Mouse (Mus musculus) retina, adult 2 months (tissue): Measurements from ENCODE around the gene Pick1.
"Not testable (repeated sequence)": the region's sequence is repeated elsewhere in the genome, so short reads cannot be mapped to it uniquely, and the experiment has no call there.

Experiments used
- DNase-seq: peaks from one replicate; pipeline ENCODE4 v3.0.0-alpha.2; 2012; ENCODE audit warnings: low read depth, low spot score

Pick1 gene

DNA sequence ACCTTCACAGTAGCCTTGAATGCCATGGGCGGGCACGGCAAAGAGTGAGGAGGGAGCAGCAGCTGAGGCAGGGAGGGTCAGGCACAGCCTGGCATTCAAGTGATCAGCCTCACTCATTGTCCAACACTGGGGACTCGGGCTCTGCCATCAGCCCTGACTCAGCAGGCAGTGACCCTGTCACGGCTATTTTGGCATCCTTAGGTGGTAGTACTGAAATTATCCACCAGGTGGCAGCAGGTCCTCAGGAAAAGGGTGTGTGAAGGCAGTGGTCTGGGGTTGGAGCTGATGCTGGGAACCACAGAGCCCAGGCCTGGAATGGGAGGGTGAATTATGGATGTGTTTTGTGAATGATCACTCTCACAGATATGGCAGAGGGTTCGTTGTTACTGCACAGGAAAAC, 4.3 kb upstream of the Pick1 start:
- DNase-seq, result peak; percentile 69

DNA sequence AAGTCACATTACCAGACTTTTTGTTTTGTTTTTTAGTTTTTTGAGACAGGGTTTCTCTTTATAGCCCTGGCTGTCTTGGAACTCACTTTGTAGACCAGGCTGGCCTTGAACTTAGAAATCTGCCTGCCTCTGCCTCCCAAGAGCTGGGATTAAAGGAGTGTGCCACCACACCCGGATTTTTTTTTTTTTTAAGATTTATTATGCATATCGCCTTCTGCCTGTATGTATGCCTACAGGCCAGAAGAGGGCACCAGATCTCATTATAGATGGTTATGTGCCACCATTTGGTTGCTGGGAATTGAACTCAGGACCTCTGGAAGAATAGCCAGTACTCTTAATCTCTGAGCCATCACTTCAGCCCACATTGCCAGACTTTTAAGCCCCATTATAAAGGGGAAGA, 3.2 kb upstream of the Pick1 start:
- not testable (repeated sequence) for DNase-seq

DNA sequence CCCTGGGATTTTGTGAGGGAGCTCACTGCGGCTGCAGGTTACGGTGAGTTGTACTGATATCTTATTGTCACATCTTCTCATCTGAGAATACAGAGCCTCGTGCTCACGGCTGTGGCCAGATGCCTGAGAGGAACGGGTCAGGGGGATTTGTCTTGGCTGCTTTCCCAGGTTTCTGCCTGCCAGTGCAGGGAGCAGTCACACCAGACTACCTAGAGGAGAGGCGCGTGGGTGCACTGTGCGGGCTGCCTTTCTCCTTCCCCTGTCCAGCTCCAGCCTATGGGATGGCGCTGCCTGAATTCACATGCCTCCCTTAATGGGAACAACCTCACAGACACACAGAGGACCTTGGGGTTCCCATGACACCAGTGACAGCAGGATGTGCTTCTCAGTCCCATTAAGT, 6.3 kb downstream of the Pick1 start:
- DNase-seq, result no peak

DNA sequence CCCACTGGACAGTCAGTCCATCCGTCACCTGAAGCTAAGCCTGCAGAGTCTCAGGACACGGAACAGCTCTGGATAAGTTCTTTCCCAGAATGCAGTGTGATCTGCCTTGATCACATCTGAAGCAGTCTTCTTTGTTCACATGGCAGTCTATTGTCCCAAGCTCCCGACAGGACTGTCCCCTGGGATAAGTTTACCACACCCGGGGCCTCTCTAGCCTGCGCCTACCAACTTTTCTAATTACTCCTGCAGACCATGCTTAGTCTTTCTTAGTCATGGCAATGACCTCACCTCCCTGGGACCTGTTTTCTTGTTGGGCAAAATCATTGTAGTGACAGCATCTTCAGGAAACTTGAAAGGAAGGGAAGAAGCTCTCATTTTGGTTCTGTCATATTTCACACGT, 9.1 kb downstream of the Pick1 start:
- DNase-seq, result no peak

DNA sequence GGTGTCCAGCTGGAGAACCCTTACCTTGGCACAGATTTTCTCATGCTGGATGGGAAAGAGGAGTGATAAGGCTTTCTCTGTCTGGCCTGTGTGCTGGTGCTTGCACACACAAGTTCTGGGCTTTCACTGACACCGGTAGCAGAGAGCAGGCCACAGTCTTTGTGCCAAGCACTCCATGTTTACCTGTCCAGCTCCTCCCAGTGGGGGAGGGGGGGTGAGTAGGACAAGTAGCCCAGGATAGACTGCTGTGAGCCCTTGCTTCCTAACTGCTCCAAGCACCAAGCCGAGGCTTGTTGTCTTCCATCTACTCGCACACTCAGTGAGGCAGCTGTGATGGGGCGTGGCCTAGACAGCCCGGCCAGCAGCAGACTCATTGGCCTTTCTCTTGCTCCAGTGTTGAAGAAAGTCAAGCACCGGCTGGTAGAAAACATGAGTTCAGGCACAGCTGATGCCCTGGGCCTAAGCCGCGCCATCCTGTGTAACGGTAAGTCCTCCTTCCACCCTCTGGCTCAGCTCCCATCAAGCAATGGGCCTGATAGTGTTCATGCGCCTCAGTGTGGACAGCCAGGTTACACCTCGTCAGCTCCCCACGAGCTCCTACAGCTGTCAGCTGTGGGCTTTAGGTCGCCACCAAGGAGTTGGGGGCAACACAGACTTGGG, 13.7 kb downstream of the Pick1 start:
- DNase-seq, result no peak

DNA sequence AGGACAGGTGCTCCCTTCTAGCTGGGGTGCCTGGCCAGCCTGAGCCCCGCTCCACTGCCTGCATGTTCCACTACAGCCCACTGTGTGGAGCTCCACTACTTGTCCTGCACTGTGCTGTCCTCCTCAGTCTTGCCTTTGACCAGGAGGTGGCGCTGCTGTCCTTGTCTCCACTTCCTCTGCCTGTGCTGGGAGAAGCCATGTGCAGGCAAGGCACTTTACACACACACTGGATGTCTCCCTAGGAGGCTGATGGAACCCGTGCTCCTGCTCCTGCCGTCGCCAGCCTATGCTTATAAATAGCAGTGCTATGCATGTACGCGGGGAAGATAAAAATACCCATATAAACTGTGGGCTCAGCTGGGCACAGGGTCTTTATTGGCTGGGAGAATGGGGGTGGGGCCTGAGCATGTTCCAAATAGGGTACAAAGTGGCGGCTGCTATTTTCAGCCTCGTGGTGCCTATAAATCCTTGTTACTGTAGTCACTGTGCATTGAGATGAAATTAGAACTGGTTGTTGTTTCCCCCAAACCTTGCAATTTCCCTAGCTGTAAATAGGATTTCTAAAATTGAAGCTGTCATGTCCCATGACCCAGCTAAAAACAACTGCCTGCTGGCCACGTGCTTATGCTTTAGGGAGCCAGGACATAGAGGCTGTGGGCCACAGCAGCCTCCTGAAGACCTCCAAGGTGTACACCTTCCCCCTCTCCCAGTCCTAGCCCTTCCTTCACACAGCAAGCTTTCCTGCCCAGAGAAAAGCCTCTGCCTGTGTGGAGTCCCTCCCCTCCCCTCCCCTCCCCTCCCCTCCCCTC, 14.5 kb downstream of the Pick1 start:
- DNase-seq, result peak; percentile 80

DNA sequence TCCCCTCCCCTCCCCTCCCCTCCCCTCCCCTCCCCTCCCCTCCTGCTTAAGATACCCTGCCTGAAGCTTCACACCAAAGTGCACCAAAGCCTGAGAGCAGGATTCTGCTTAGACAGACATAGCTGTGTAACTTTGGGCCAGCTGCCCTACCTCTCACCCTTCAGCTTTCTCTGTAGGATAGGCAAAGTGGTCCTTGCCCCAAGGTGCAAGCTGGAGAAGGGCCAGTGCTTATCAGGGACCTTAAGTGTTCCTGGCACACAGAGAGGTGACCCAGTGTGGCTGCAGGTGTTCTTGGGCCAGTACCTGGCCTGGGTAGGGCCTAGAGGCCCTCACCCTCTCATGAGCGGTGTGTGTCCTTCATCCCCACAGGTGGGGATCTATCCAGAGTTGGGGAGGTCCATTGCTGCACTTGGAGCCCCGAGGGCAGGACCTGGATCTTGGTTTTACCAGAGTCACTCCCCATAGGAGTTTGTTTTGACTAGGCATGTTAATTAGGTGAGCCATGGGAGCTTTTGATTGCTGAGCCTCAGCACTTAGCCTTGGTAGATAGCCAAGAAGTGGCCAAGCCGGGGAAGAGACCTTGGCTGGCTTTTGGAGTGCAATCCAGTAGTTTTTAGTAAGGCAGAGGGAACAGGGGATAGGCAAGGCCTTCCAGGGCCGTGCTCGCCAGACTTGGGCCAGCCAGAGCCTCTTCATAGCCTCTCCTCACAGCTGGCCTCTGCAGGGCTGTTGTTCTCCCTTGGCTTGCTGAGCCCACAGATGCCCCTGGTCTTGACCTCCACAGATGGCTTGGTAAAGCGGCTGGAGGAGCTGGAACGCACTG, 15.3 kb downstream of the Pick1 start:
- no peak for DNase-seq

DNA sequence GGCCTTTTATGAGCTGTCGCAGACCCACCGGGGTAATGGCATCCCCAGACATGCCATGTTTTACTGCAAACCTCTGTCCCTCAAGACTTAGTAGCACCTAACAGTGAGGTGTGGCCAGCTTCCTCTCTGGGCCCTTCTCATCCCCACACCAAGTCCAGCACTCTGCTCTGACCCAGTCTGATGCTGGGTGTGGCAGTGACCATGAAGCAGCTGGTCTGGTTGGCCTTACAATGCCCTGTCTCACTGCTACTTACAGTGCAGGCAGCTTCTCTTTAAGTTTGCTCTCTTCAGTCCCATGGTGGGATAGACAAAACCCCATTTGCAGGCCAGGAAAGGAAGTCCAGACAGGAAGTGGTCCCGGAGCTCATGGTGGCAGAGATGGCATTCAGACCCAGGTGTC, 16.3 kb downstream of the Pick1 start:
- DNase-seq, result no peak

DNA sequence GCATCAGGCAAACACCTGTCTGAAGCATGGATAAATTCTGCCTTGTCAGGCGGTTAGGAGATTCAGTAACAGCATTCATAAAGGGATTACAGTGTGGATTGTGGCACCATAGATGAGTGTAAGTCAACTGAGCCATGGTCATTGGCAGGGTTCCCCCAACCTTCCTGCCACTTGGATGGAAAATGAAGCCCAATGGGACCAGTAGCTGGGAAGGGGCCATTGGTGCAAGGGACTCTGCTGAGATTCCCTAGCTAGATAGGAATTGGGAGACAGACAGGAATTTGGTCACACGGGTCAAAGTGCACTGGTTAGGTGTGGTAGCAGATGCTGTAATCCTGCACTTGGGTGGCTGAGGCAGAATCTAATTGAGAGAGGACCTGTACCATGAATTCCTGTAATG, 21.3 kb downstream of the Pick1 start:
- DNase-seq, result no peak

DNA sequence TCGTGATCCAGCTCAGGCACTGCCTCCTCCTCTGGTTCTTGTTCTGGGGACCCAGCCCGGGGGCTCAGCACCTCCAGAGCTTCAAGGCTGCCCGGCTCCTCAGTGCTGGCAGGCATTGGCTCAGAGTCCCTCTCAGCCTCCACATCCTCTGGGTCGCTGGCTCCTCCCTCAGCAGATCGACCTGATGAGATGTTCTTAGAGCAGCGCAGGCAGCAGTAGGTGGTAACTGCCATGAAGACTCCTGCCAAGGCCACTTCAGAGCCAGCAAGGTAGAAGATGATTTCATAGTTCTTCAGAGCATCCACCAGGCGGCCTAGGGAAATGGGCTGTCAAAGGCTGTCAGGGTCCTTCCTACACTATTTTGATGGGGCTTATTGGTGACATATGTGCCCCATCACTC, 22.2 kb downstream of the Pick1 start:
- no peak for DNase-seq

DNA sequence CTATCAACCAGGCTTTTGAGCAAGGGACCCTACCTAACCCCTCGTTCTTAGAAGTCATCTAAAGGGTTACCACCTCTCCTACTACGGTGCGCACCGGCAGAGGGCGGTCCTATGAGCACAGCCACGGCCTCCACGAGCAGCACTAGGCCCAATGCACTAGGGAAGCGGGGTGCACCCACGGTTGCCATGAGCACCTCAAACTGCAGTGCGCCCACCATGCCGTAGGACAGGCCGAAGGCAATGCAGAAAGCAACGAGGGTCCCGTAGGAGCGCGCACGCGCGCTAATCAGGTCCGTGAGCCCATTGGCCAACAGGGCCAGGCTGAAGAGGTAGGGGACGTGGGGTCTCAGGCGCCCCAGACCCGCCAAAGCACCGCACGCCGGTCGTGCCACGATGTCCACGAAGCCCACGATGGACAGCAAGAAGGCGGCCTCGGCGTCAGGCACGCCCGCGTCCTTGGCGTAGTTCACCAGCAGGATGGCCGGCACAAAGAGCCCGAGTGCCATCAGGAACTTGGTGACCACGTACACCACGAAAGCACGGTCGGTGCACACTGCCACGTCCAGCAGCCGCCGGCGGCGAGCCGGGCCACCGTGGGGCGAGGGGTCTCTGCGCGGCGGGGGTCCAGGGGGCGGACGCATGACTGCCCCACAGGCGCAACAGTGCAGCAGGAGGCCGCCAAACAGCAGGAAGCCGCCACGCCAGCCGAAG, 23.0 kb downstream of the Pick1 start:
- no peak for DNase-seq

DNA sequence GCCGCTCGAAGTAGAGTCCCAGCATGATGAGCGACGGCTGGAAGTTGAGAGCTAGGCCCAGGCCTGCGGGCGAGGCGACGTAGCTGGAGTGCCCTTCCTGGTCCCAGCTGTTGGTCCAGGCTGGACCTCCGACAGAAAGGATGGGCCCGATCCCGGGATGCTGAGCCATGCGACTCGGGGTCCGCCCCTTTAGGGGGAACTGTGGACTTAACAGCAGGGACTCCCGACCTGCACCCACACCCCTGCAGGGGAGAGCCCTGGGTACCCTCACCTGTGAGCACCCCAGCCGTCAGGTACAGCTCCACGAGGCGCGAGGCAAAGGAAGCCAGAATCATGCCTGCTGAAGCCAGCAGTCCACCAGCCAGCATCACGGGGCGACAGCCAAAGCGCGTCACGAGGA, 23.6 kb downstream of the Pick1 start:
- no peak for DNase-seq

DNA sequence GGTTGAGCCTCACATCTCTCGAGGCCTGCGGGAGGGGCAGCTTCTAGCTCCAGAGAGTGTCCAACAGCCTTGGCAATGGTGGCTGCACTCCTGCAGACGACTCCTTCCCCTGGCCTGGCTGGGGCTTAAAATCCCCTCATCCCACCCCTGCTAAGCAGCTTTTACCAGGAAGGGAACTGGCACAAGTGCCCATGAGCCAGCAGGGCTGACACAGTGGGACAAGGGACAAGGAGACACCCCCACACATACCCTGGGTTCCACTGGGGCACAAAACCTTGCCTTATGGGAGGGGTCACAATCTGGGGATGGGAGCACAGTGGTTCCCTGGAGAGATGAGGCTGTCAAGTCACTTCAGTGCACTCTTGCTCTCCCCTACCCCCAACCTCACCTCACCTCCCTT, 25.7 kb downstream of the Pick1 start, which contains the start of gene Slc16a8:
Gene Slc16a8, minus strand, starts transcription at position 101 of the 400 bp plus-strand sequence.
- no peak for DNase-seq

DNA sequence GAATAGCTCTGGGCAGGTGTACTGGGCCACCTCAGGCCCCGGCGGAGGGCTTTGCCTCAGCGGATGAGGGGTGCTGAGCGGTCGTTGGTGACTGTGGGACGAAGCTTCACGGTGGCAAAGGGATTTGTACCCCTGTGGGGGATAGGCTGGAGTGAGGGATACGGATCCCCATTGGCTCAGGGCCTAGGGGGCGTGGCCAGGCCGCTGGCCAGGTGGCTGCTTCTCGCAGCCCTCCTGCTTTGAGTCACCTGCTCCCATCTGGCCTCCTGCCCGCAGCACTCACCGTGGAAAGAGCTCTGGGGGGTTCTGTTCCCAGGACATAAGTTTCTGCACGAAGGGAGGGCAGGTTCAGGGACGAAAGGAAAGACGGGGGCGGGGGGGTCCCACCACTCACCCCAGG, 29.5 kb downstream of the Pick1 start:
- DNase-seq, result no peak

DNA sequence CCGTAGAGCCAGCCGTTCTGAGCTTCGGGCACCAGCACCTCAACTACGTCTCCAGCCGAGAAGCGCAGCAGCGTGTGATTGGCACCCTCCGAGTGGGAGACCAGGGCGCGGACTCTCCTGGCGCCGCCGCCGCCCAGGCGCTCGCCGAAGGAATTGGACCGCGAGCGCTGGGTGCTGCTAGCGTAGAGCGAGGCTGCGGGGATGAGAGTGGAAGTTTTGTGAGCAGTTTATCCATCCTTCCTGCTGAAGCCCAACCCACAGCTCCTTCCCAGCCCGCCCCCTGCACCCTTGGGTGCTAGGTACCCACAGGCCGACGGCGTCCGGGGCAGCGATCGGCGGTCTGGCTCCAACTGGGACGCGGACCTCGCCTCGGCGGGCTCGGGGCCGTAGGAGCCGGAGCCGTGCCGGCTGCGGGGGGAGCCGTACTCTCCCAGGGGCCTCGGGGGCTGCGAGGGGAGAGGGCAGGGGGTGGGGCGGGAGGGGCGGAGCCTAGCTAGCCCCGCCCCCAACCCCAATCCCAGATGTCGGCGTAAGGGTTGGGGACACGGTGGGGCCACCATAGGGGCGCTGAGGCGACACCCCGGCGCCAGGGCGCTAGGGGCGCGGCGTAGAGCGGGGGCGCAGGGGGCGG, 32.2 kb downstream of the Pick1 start:
- DNase-seq, result no peak

DNA sequence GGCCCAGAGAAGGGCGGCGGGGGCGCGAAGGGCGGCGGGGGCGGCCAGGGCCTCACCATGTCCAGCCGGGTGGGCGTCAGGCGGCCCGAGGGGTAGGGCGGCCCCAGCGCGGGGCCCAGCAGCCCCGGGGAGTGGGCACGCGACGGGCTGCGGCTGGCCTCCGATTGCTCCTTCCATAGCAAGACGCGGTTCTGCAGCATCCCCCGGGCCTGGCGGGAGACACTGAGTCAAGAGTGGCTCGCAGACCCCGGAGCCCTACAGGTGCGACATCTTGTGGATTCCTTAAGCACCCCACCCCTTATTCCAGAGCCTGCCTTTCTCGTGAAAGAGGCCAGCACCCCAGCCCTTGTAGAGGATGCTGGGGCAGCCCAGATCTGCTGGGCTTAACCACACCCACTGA, 32.8 kb downstream of the Pick1 start:
- DNase-seq, result no peak

DNA sequence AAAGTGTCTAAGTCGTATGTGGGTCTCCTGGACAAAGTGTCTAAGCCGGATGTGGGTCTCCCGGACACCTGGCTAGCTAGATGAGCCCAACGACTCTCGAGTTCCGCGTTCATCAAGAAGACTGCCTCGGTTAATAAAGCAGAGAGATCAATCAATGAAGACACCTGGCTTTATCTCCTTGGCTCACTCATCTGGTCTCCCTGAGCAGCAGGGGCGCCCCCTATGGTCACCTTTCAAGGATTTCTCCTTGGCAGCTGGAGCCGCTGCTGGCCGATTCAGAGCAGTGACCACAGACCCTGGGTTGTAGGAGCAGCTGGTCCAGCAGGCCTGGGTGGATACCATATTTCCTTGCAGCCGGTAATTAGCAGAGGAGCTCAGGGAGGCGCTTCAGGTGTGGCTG, 33.4 kb downstream of the Pick1 start:
- DNase-seq, result no peak

DNA sequence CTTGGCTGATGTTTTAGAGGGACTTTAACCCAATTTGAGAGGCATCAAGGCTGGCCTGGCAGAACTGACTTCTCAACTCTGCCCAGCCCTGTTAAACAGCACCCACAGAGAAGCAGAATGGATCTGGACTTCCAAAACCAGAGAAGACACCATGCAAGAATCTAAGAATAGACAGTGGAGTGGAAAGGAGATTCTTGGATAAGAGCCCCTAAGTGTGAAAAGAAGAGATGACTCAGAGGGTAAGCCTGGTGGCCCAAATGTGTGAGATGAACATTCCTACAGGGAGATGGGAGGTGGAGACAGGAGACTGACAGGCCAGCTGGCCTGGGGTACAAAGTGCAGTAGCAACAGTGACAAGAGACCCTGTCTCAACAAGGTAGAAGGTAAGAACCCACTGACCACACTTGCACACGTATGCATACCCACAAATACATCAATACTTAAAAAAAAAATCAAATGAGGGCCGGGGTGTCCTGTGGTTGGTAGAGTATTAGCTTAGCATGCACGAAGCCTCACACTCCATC, 33.9 kb downstream of the Pick1 start:
- no peak for DNase-seq

DNA sequence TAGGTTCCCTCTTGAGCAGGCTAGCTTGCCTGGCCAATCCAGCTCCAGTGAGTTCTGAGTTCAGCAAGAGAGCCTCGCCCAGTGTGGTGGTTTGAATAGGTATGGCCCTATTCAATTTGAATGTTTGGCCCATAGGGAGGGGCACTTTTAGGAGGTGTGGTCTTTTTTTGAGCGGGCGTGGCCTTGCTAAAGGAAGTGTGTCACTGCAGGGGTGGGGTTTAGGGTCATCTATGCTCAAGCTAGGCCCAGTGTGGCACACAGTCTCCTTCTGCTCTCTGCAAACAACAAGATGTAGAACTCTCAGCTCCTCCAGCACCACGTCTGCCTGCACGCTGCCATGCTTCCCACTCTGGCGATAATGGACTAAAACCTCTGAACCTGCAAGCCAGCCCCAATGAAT, 34.8 kb downstream of the Pick1 start:
- DNase-seq, result no peak

DNA sequence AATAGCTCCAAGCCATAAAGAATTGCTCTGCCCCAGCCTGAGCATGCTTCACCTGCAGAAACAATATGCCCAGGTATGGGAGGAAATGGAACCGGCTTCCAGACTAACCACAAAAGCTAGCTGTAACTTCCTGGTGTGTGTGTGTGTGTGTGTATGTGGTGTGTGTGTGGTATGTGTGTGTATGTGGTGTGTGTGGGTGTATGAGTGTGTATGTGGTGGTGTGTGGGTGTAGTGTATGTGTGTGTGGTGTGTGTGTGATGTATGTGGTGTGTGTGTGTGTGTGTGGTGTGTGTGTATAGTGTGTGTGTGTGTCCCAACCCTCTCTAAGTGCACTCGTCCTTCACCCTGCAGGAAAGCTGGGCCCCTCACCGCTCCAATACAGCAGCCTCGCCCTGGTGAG, 36.4 kb downstream of the Pick1 start:
- no peak for DNase-seq

DNA sequence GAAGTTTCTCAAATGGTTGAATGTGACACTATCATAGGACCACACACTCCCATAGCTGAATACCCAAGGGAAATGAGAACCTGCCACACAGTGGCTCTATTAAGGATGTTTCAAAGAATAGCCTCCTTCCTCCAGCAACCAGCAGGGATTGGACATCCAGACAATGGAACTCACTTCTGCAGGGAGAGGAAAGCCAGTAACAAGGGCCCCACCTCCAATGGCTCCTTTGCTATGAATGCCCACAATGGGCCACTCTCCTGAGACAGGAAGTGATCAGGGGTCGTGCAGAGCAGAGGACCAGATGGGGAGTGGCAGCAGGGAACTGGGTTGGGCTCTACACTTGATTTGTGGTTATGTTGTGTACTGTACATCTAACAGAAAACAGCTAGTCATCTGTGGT, 39.5 kb downstream of the Pick1 start:
- DNase-seq, result no peak
